In the genomic region with DNA sequence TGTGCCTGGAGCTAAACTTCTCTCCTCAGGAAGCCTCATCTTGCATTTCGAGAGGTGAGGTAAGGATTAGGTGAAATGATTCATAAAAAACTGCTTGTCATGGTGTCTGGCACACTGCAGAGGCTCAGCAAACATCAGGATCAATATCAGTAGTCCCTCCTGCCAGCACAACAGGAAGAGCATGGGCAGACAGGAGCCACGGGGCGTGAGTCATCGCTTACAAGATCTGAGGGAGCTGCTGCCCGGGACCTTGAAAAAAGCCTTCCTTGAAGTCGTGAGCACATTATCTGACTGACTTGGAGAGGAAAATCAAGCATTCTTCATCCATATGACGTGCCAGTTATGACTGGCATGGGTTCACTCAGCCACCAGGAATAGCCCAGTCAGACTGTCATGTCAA, we compare ENCODE assay signal across 18 mouse cellular contexts.
DNase-seq lines count a peak whose midpoint lies in the region.
"Had no signal": no experiment of that assay in that cellular context is flagged by ENCODE, and none has a peak within 500 bp of the region (broad histone marks: within the 10 kb centered on the region; RNA-seq: fewer than 3 reads in every experiment).

No protein-coding gene starts in this region.

- peak; percentile 42 for DNase-seq in ovary, adult 18-20 months (ENCODE audit: low spot score)
- DNase-seq in ovary, postnatal 36 days (ENCODE audit: low spot score), result no peak
- peak; percentile 43 for DNase-seq in Muller cell, postnatal 12 days (ENCODE audit: inconsistent ontology term)
- peak; percentile 80 to 81 for DNase-seq in adrenal gland, postnatal 36 days
- DNase-seq in urinary bladder, postnatal 25 days (ENCODE audit: low spot score), result peak; percentile 16
- no peak for DNase-seq in heart, adult 18-20 months
- DNase-seq in embryonic facial prominence, embryonic 10.5 days (ENCODE audit: low spot score), result no peak
- DNase-seq: cerebellum, adult 11-12 months; embryo, embryonic 11 days; forebrain, postnatal 0 days; gastrocnemius, postnatal 36 days; kidney, adult 2 months; kidney, postnatal 4 days; lung, postnatal 36 days; midbrain, embryonic 14.5 days; thymus, postnatal 25 days had no signal

- peaks cover 9% of the 10 kb centered on the region for H3K9me3 ChIP-seq in embryonic facial prominence, embryonic 10.5 days

- H3K4me1 ChIP-seq in embryonic facial prominence, embryonic 10.5 days, result no peaks in the 10 kb centered on the region

- H3K27ac ChIP-seq in embryonic facial prominence, embryonic 10.5 days (replicated peaks), result no peak overlapping the region
- H3K27ac ChIP-seq: hindbrain, embryonic 14.5 days; liver, embryonic 14.5 days had no signal

- 82% methylated on average over 7 of the region's 7 CpGs for WGBS in embryonic facial prominence, embryonic 10.5 days

- no peaks in the 10 kb centered on the region for H3K27me3 ChIP-seq in embryonic facial prominence, embryonic 10.5 days (replicated peaks; ENCODE audit: low read depth, poor library complexity, severe bottlenecking)

- no peak overlapping the region for H3K4me3 ChIP-seq in embryonic facial prominence, embryonic 10.5 days

- no peaks in the 10 kb centered on the region for H3K36me3 ChIP-seq in embryonic facial prominence, embryonic 10.5 days (replicated peaks)

Comparison
In these comparisons a context has a peak if more than half of its experiments do, and no peak if none do; other contexts are left out.
1. DNase-seq: peak in ovary, adult 18-20 months (single experiment), Muller cell, postnatal 12 days (single experiment), adrenal gland, postnatal 36 days (2 of 2) and urinary bladder, postnatal 25 days (single experiment); none in ovary, postnatal 36 days (single experiment), heart, adult 18-20 months (0 of 2) and embryonic facial prominence, embryonic 10.5 days (single experiment).